Mouse (Mus musculus) lung, embryonic 15.5 days (tissue): ENCODE measurements around the gene Hint3. TPM values are rescaled to one million over a fixed set of nuclear protein-coding genes. Genes with fewer than 3 reads are reported as not detected.

Source experiments
- ATAC-seq: fragments of 200-750 bp; cut with Nextera tagmentation; 2 replicates; pipeline ENCODE4 v1.8.0; 2017; ENCODE audit warnings: moderate number of reproducible peaks, borderline replicate concordance; ENCODE audit not compliant: low FRiP score, low TSS enrichment; ENCODE audit errors: extremely low read depth
- H3K27ac ChIP-seq: fragments of 300-500 bp; sonication (generic); 2 replicates; pipeline ENCODE4 v1.5.1; 2015; ENCODE audit warnings: moderate library complexity, mild to moderate bottlenecking, inconsistent platforms
- H3K27me3 ChIP-seq: fragments of 300-500 bp; sonication (generic); 2 replicates; pipeline ENCODE4 v1.6.1; 2015; ENCODE audit warnings: inconsistent platforms
- H3K36me3 ChIP-seq: fragments of 300-500 bp; sonication (generic); 2 replicates; pipeline ENCODE4 v1.6.1; 2015; ENCODE audit warnings: inconsistent platforms
- H3K4me1 ChIP-seq: fragments of 300-500 bp; sonication (generic); 2 replicates; pipeline ENCODE4 v1.6.1; 2015; ENCODE audit warnings: inconsistent platforms
- H3K4me2 ChIP-seq: fragments of 300-500 bp; sonication (generic); 2 replicates; pipeline ENCODE4 v1.6.1; 2015; ENCODE audit warnings: inconsistent platforms, mild to moderate bottlenecking, moderate library complexity
- H3K4me3 ChIP-seq: fragments of 300-500 bp; sonication (generic); 2 replicates; pipeline ENCODE4 v1.5.1; 2015; ENCODE audit warnings: mild to moderate bottlenecking, inconsistent platforms
- H3K9ac ChIP-seq: fragments of 300-500 bp; sonication (generic); 2 replicates; pipeline ENCODE4 v1.6.1; 2015; ENCODE audit warnings: inconsistent platforms
- H3K9me3 ChIP-seq: fragments of 300-500 bp; sonication (generic); 2 replicates; pipeline ENCODE4 v1.6.1; 2016; ENCODE audit warnings: inconsistent platforms
- WGBS: fragments of 180-500 bp; shearing (Covaris S2); methylation state at CpG from one replicate; pipeline ENCODE4 v1.1.7; 2015; 5-methylcytosine and 5-hydroxymethylcytosine counted together
- polyA plus RNA-seq: library from polyadenylated mRNA; unstranded; fragments of >200 nt; fragmentation: Nextera tagmentation; extraction: Ambion mirVana; gene quantifications from 2 replicates; pipeline ENCODE4 v1.2.1, GENCODE M21; 2015

Gene Hint3
- polyA plus RNA-seq, 1 experiment from 2014 or later: 25.6 TPM

- no peaks in the 10 kb centered on the region for H3K27me3 ChIP-seq
- H3K9ac ChIP-seq: no peak overlapping the region
- ATAC-seq: peak; percentile 49; the same call in 1 of the 2 replicates
- H3K4me1 ChIP-seq: no peaks in the 10 kb centered on the region
- no peak overlapping the region for H3K4me3 ChIP-seq
- no peak overlapping the region for H3K4me2 ChIP-seq
- no peaks in the 10 kb centered on the region for H3K36me3 ChIP-seq
- no peaks in the 10 kb centered on the region for H3K9me3 ChIP-seq
- peak overlapping the region; percentile 47; the same call in 1 of the 2 replicates for H3K27ac ChIP-seq
- WGBS: 18% methylated on average over 1 of the region's 1 CpGs
Measured at GRCm38 (mm10) chr10:30627548-30627947, 1.9 kb downstream of the Hint3 start.

- no peak for ATAC-seq
- Histone ChIP-seq H3K9me3 (no peaks in the 10 kb centered on the region), H3K4me2 (no peak overlapping the region), H3K9ac (no peak overlapping the region), H3K4me1 (no peaks in the 10 kb centered on the region), H3K4me3 (no peak overlapping the region), H3K27me3 (no peaks in the 10 kb centered on the region), H3K27ac (peak overlapping the region; percentile 29), H3K36me3 (no peaks in the 10 kb centered on the region)
- 60% methylated on average over 5 of the region's 5 CpGs for WGBS
Measured at GRCm38 (mm10) chr10:30624161-30625019, 5.0 kb downstream of the Hint3 start.

DNA sequence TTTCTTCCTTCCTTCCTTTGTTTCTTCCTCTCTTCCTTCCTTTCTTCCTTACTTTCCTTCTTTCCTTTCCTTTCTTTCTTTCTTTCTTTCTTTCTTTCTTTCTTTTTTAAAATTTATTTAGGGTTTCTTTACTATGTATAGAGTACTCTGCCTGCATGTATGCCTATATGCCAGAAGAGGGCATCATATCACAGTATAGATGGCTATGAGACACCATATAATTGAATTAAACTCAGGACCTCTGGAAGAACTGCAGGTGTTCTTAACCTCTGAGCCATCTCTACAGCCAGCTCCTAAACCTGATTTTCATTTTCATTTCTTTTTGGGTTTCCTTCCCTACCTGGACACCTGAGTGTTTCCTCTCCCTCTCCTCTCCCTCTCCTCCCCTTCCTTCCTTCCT lies 6.5 kb downstream of the Hint3 start:
- H3K9ac ChIP-seq: no peak overlapping the region
- no peaks in the 10 kb centered on the region for H3K36me3 ChIP-seq
- no peaks in the 10 kb centered on the region for H3K4me1 ChIP-seq
- H3K27me3 ChIP-seq: no peaks in the 10 kb centered on the region
- no peak overlapping the region for H3K27ac ChIP-seq
- H3K9me3 ChIP-seq: no peaks in the 10 kb centered on the region
- no peak for ATAC-seq
- H3K4me3 ChIP-seq: no peak overlapping the region
- no peak overlapping the region for H3K4me2 ChIP-seq

GRCm38 (mm10) chr10:30618918-30619210 lies 10.6 kb downstream of the Hint3 start:
- Histone ChIP-seq H3K4me1 (no peaks in the 10 kb centered on the region), H3K9ac (peak overlapping the region; percentile 32), H3K36me3 (no peaks in the 10 kb centered on the region), H3K27me3 (no peaks in the 10 kb centered on the region), H3K4me3 (peak overlapping the region; percentile 82), H3K27ac (peak overlapping the region; percentile 97), H3K9me3 (no peaks in the 10 kb centered on the region), H3K4me2 (peak overlapping the region; percentile 61)
- 43% methylated on average over 3 of the region's 3 CpGs for WGBS
- ATAC-seq: no peak

- no peaks in the 10 kb centered on the region for H3K9me3 ChIP-seq
Measured at GRCm38 (mm10) chr10:30618091-30618917, 11.1 kb downstream of the Hint3 start.

DNA sequence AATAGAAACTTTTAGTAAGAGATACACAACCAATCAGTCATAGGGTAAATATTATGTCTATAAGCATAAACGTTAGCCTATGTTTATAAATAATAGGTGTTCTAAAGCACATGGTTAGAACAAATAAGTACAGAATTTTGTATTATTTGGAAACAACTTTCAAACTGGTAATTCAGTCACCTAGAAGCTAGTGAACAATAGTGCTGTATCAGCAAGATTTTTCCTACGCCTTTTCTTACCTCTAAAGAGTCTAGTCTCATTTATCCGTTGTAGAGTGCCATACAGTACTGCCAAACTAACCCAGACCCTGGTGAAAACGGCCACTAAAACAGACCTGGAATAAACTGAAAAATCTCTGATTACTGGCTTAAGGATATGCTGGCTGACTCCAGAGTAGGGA lies 16.4 kb downstream of the Hint3 start:
- no peak overlapping the region for H3K27ac ChIP-seq
- ATAC-seq: no peak
- 73% methylated on average over 4 of the region's 4 CpGs for WGBS
- H3K4me1 ChIP-seq: no peaks in the 10 kb centered on the region
- 0 out of 2 replicates have a peak, but pooled peaks cover 4% of the 10 kb centered on the region for H3K36me3 ChIP-seq
- H3K4me2 ChIP-seq: no peak overlapping the region
- H3K9ac ChIP-seq: no peak overlapping the region
- no peak overlapping the region for H3K4me3 ChIP-seq
- no peaks in the 10 kb centered on the region for H3K9me3 ChIP-seq
- no peaks in the 10 kb centered on the region for H3K27me3 ChIP-seq

More at GRCm38 (mm10) chr10:30618091-30618917, 11.1 kb downstream of the Hint3 start:
- Histone ChIP-seq H3K4me2 (peak overlapping the region; percentile 61), H3K27ac (peak overlapping the region; percentile 97), H3K36me3 (no peaks in the 10 kb centered on the region), H3K4me3 (peak overlapping the region; percentile 82), H3K9ac (peak overlapping the region; percentile 77), H3K4me1 (no peaks in the 10 kb centered on the region), H3K27me3 (no peaks in the 10 kb centered on the region)
- under 1% methylated on average over 49 of the region's 49 CpGs for WGBS
- ATAC-seq: peak; percentile 100

DNA sequence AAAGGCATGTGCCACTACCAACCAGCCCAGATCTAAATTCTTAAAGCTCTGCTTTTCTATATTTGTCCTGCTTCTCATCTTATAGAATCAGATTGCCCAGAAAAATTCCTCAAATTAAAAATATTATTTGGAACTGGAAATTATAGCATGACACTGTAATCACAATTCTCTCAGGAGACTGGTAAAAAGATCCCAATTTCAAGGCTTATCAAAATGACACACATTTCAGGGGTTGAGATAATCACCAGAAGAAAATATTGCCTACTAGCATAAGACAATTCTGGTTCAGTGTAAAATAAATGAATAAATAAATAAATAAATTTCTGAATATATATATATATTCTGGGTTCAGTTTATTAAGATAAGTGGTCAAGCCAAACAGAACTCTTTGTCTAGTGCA lies 19.8 kb downstream of the Hint3 start:
- H3K4me3 ChIP-seq: no peak overlapping the region
- H3K4me1 ChIP-seq: no peaks in the 10 kb centered on the region
- H3K9ac ChIP-seq: no peak overlapping the region
- H3K4me2 ChIP-seq: no peak overlapping the region
- no peak for ATAC-seq
- H3K27ac ChIP-seq: no peak overlapping the region
- no peaks in the 10 kb centered on the region for H3K9me3 ChIP-seq
- H3K27me3 ChIP-seq: no peaks in the 10 kb centered on the region
- 0 out of 2 replicates have a peak, but pooled peaks cover 6% of the 10 kb centered on the region for H3K36me3 ChIP-seq

DNA sequence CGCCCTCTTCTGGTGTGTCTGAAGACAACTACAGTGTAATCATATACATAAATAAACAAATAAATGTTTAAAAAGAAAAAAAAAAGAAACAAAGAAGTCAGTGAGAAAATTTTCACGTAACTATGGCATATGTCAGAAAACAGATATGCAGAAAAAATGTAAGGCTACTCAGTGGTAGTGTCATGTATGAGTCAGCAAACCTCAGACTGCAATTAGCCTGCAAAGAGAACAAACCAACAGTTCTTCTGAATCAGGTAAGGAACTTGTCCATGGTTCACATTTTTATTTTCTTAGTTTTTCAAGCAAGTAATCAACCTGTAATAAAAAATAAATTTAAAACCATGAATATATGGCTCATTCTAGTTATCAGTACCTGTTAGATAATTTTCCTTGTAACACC lies 21.3 kb downstream of the Hint3 start:
- Histone ChIP-seq H3K27ac (no peak overlapping the region), H3K4me2 (no peak overlapping the region), H3K9me3 (no peaks in the 10 kb centered on the region), H3K4me1 (no peaks in the 10 kb centered on the region), H3K9ac (no peak overlapping the region), H3K4me3 (no peak overlapping the region), H3K27me3 (no peaks in the 10 kb centered on the region), H3K36me3 (0 out of 2 replicates have a peak, but pooled peaks cover 6% of the 10 kb centered on the region)
- WGBS: 56% methylated on average over 2 of the region's 2 CpGs
- ATAC-seq: no peak

- Histone ChIP-seq H3K4me2 (peak within 1 kb of the TSS; percentile 71), H3K27ac (peak within 1 kb of the TSS; percentile 85), H3K9me3 (no peaks in the 10 kb centered on the region), H3K9ac (peak within 1 kb of the TSS; percentile 82), H3K4me3 (peak within 1 kb of the TSS; percentile 79), H3K4me1 (peaks cover 13% of the 10 kb centered on the region), H3K36me3 (peaks cover 14% of the 10 kb centered on the region), H3K27me3 (no peaks in the 10 kb centered on the region)
- WGBS: under 1% methylated on average over 28 of the region's 28 CpGs
- peak; percentile 96; the same call in 1 of the 2 replicates for ATAC-seq
Measured at GRCm38 (mm10) chr10:30600542-30600966, 28.9 kb downstream of the Hint3 start, which contains the start of gene Trmt11. Gene Trmt11 (minus strand): TSS chr10:30600749.

GRCm38 (mm10) chr10:30600094-30600534 lies 29.3 kb downstream of the Hint3 start:
- H3K4me1 ChIP-seq: peaks cover 13% of the 10 kb centered on the region
- peaks cover 18% of the 10 kb centered on the region for H3K36me3 ChIP-seq
- no peaks in the 10 kb centered on the region for H3K9me3 ChIP-seq
- peak overlapping the region; percentile 79 for H3K4me3 ChIP-seq
- H3K27ac ChIP-seq: peak overlapping the region; percentile 85
- peak overlapping the region; percentile 82 for H3K9ac ChIP-seq
- ATAC-seq: peak; percentile 72
- under 1% methylated on average over 27 of the region's 27 CpGs for WGBS
- no peaks in the 10 kb centered on the region for H3K27me3 ChIP-seq
- peak overlapping the region; percentile 71 for H3K4me2 ChIP-seq

- Histone ChIP-seq H3K27ac (no peak overlapping the region), H3K4me3 (no peak overlapping the region), H3K9ac (no peak overlapping the region), H3K4me1 (no peaks in the 10 kb centered on the region), H3K9me3 (no peaks in the 10 kb centered on the region), H3K36me3 (peaks cover 42% of the 10 kb centered on the region), H3K4me2 (no peak overlapping the region), H3K27me3 (no peaks in the 10 kb centered on the region)
- 58% methylated on average over 5 of the region's 5 CpGs for WGBS
- no peak for ATAC-seq
Measured at GRCm38 (mm10) chr10:30587037-30587436, 42.4 kb downstream of the Hint3 start.

DNA sequence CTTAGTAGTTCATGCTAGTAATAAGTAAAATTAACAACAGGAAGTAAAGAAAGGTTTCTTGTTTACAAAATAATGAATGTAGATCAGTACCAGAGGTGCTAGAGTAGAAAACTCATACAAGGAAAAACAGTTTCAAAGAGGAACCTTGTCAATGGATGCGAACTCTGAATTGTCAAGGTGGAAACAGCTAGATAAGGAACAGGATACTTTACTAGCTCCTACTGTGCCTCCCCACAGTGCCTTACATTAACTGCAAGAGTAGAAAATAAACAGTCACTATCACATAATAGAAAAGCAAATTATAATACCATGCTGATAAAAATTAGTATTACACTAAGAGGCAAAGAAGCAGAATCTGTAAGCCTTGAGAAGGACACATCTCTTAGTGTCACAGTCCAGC lies 43.7 kb downstream of the Hint3 start:
- H3K27me3 ChIP-seq: no peaks in the 10 kb centered on the region
- H3K9me3 ChIP-seq: no peaks in the 10 kb centered on the region
- no peak for ATAC-seq
- no peak overlapping the region for H3K9ac ChIP-seq
- H3K4me1 ChIP-seq: no peaks in the 10 kb centered on the region
- H3K4me2 ChIP-seq: no peak overlapping the region
- no peak overlapping the region for H3K27ac ChIP-seq
- peaks cover 42% of the 10 kb centered on the region for H3K36me3 ChIP-seq
- no peak overlapping the region for H3K4me3 ChIP-seq
- 93% methylated on average over 1 of the region's 1 CpGs for WGBS
